Mouse (Mus musculus) lung, postnatal 0 days (tissue): ENCODE results near the gene Gm11444. TPM values are rescaled to one million over a fixed set of nuclear protein-coding genes. Genes with fewer than 3 reads are reported as not detected.

Experiments used
- ATAC-seq: fragments of 200-750 bp; cut with Nextera tagmentation; 2 replicates; pipeline ENCODE4 v1.8.0; 2017; ENCODE audit warnings: moderate library complexity
- DNase-seq: peaks from one replicate; pipeline ENCODE4 v3.0.0-alpha.2; 2016; ENCODE audit warnings: low spot score
- H3K27ac ChIP-seq: fragments of 300-500 bp; sonication (generic); 2 replicates; pipeline ENCODE4 v1.5.1; 2014; ENCODE audit warnings: antibody characterized with exemption, mild to moderate bottlenecking, low read length, mixed read lengths
- H3K27me3 ChIP-seq: fragments of 300-500 bp; sonication (generic); replicated peaks from 2 replicates; pipeline ENCODE4 v1.6.1; 2014; ENCODE audit warnings: low read length, mixed read lengths; ENCODE audit not compliant: insufficient read depth
- H3K36me3 ChIP-seq: fragments of 300-500 bp; sonication (generic); 2 replicates; pipeline ENCODE4 v1.6.1; 2014; ENCODE audit warnings: low read length, mixed read lengths; ENCODE audit not compliant: insufficient read depth
- H3K4me1 ChIP-seq: fragments of 300-500 bp; sonication (generic); 2 replicates; pipeline ENCODE4 v1.6.1; 2014; ENCODE audit warnings: antibody characterized with exemption, low read depth, low read length, mixed read lengths; ENCODE audit not compliant: insufficient read depth
- H3K4me2 ChIP-seq: fragments of 300-500 bp; sonication (generic); replicated peaks from 2 replicates; pipeline ENCODE4 v1.6.1; 2014; ENCODE audit warnings: low read depth, mild to moderate bottlenecking, low read length, moderate library complexity, mixed read lengths
- H3K4me3 ChIP-seq: fragments of 300-500 bp; sonication (generic); 2 replicates; pipeline ENCODE4 v1.5.1; 2014; ENCODE audit warnings: low read depth, low read length
- H3K9ac ChIP-seq: fragments of 300-500 bp; sonication (generic); replicated peaks from 2 replicates; pipeline ENCODE4 v1.6.1; 2014; ENCODE audit warnings: low read depth, mild to moderate bottlenecking
- H3K9me3 ChIP-seq: fragments of 300-500 bp; sonication (generic); 2 replicates; pipeline ENCODE4 v1.6.1; 2016; ENCODE audit warnings: low read length, mixed read lengths
- CTCF ChIP-seq: IDR thresholded peaks from 2 replicates; pipeline ENCODE4 v1.5.1; 2016; ENCODE audit warnings: antibody characterized with exemption, mild to moderate bottlenecking
- EP300 ChIP-seq: IDR thresholded peaks from 2 replicates; pipeline ENCODE4 v1.6.1; 2016; ENCODE audit warnings: antibody characterized with exemption, mild to moderate bottlenecking, control low read depth
- WGBS: fragments of 180-500 bp; shearing (Covaris S2); extraction: QIAGEN DNeasy Blood & Tissue Kit; methylation state at CpG from one replicate; pipeline ENCODE4 v1.1.7; 2014; 5-methylcytosine and 5-hydroxymethylcytosine counted together
- polyA plus RNA-seq: library from polyadenylated mRNA; unstranded; fragments of >200 nt; fragmentation: Nextera tagmentation; extraction: Ambion mirVana; gene quantifications from 2 replicates; pipeline ENCODE4 v1.2.1, GENCODE M21; 2015

Gm11444 gene
- polyA plus RNA-seq, 1 experiment from 2014 or later: not detected

- peak overlapping the region; percentile 80 for H3K4me2 ChIP-seq
- peak overlapping the region; percentile 63 for H3K4me3 ChIP-seq
- H3K9me3 ChIP-seq: no peaks in the 10 kb centered on the region
- DNase-seq: peak; percentile 45
- peak overlapping the region; percentile 97 for H3K27ac ChIP-seq
- peak overlapping the region; percentile 84 for H3K9ac ChIP-seq
- 24% methylated on average over 20 of the region's 20 CpGs for WGBS
- peaks cover 44% of the 10 kb centered on the region for H3K27me3 ChIP-seq
- TF ChIP-seq EP300 (no peak), CTCF (no peak)
- peaks cover 14% of the 10 kb centered on the region; the same call in 1 of the 2 replicates for H3K4me1 ChIP-seq
- no peak for ATAC-seq
- H3K36me3 ChIP-seq: peaks cover 32% of the 10 kb centered on the region
Measured at GRCm38 (mm10) chr11:85838424-85839257, 11.5 kb downstream of the Gm11444 start.

DNA sequence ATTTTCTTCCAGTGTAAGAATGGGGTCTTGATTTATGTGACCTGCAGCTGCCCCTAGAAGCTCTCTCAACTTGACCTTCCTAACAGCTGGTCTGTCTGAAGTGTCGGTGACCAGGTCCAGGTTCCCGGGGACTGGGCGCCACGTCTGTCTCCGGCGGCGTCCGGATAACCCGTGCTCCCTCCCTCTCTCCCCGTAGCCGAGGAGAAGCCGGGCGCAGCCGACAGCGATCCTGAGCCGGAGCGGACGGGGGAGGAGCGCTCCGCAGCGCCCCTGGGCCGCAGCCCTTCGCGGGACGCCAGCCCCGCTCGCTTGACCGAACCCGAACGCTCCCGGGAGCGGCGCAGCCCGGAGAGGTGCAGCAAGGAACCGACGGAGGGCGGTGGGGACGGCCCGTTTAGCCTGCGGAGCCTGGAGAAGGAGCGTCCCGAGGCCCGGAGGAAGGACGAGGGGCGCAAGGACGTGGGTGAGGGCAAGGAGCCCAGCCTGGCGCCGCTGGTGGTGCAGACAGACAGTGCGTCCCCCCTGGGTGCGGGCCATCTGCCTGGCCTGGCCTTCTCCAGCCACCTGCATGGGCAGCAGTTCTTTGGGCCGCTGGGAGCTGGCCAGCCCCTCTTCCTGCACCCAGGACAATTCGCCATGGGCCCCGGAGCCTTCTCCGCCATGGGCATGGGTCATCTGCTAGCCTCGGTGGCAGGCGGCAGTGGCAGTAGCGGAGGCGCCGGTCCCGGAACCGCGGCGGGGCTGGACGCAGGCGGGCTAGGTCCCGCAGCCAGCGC, 12.3 kb downstream of the Gm11444 start:
- Histone ChIP-seq H3K36me3 (peaks cover 32% of the 10 kb centered on the region), H3K4me2 (peak overlapping the region; percentile 80), H3K27me3 (peaks cover 44% of the 10 kb centered on the region), H3K9me3 (no peaks in the 10 kb centered on the region), H3K9ac (peak overlapping the region; percentile 84), H3K4me1 (peaks cover 11% of the 10 kb centered on the region; the same call in 1 of the 2 replicates), H3K4me3 (peak overlapping the region; percentile 63), H3K27ac (peak overlapping the region; percentile 97)
- WGBS: 4% methylated on average over 50 of the region's 67 CpGs
- TF ChIP-seq CTCF (no peak), EP300 (no peak)
- no peak for ATAC-seq
- peak; percentile 41 for DNase-seq

DNA sequence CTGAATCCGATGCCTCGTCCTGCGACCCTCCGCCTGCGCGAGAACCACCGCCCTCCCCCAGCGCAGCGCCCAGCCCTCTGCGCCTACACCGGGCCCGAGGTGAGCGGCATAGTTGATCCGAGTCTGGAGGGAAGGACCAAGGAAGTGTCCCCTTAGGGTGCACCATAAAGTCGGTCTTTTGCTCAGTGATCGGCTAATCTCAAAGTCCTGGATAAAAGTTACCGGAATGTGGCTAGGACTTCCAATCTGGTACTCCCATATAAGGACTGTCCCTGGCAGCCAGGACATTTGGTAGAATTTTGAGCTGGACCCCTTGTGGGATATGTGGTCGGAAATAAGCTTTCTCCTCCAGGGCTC, 12.9 kb downstream of the Gm11444 start:
- H3K4me3 ChIP-seq: peak overlapping the region; percentile 63
- peak overlapping the region; percentile 80 for H3K4me2 ChIP-seq
- peaks cover 7% of the 10 kb centered on the region; the same call in 1 of the 2 replicates for H3K4me1 ChIP-seq
- ATAC-seq (no peak), DNase-seq (no peak)
- WGBS: 4% methylated on average over 17 of the region's 18 CpGs
- H3K36me3 ChIP-seq: peaks cover 32% of the 10 kb centered on the region
- peak overlapping the region; percentile 97 for H3K27ac ChIP-seq
- no peak for TF ChIP-seq EP300
- TF ChIP-seq CTCF: no peak
- no peaks in the 10 kb centered on the region for H3K9me3 ChIP-seq
- H3K27me3 ChIP-seq: peaks cover 44% of the 10 kb centered on the region
- peak overlapping the region; percentile 84 for H3K9ac ChIP-seq

DNA sequence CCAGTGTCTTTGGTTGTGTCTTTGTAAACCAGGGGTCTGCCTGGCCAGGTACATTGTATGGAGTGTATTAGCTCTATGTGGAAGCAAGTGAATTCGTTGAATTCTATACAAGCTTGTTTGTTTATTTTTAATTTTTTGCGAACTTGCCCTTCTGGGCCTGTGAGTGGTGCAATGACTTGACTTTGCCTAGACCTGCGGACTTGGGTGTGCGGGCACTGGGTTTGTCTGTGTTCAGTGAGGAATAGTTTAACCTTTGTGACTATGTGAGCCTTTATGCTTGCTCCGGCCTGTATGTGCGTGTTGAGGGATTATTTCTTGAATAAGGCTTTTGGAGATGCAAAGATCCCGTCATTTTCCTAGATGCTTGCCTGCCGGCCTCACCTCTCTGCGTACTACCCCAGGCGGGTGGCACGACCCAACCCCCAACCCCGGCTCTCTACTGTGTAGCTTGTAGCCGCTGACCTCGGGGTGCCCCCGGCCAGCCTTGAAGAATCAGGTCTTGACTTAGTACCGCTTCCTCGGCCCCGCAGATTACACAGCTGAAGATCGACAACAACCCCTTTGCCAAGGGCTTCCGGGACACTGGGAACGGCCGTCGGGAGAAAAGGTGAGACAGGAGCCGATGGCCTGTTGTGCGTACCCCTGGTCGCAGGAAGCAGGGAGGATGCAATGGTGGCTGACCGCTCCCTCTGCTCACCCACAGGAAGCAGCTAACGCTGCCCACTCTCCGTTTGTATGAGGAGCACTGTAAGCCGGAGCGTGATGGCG, 13.4 kb downstream of the Gm11444 start:
- peak overlapping the region; percentile 63 for H3K4me3 ChIP-seq
- H3K36me3 ChIP-seq: peaks cover 32% of the 10 kb centered on the region
- TF ChIP-seq EP300 (no peak), CTCF (no peak)
- ATAC-seq (no peak), DNase-seq (no peak)
- peaks cover 44% of the 10 kb centered on the region for H3K27me3 ChIP-seq
- H3K4me2 ChIP-seq: peak overlapping the region; percentile 80
- peak overlapping the region; percentile 97 for H3K27ac ChIP-seq
- peak overlapping the region; percentile 84 for H3K9ac ChIP-seq
- WGBS: 11% methylated on average over 32 of the region's 32 CpGs
- no peaks in the 10 kb centered on the region for H3K9me3 ChIP-seq
- peaks cover 2% of the 10 kb centered on the region; the same call in 1 of the 2 replicates for H3K4me1 ChIP-seq

GRCm38 (mm10) chr11:85835753-85836522, 14.2 kb downstream of the Gm11444 start:
- H3K27me3 ChIP-seq: peaks cover 41% of the 10 kb centered on the region
- no peaks in the 10 kb centered on the region for H3K4me1 ChIP-seq
- WGBS: 18% methylated on average over 16 of the region's 16 CpGs
- peak overlapping the region; percentile 63 for H3K4me3 ChIP-seq
- H3K27ac ChIP-seq: peak overlapping the region; percentile 97
- DNase-seq (no peak), ATAC-seq (no peak)
- peak overlapping the region; percentile 80 for H3K4me2 ChIP-seq
- peaks cover 32% of the 10 kb centered on the region for H3K36me3 ChIP-seq
- H3K9ac ChIP-seq: peak overlapping the region; percentile 84
- no peaks in the 10 kb centered on the region for H3K9me3 ChIP-seq
- TF ChIP-seq EP300 (no peak), CTCF (no peak)
